Mouse (Mus musculus) neural tube, embryonic 14.5 days (tissue): ENCODE measurements around the gene Arhgap15. TPM values are rescaled to one million over a fixed set of nuclear protein-coding genes. Genes with fewer than 3 reads are reported as not detected.

Experiments
- ATAC-seq: fragments of 200-750 bp; cut with Nextera tagmentation; 2 replicates; pipeline ENCODE4 v1.8.0; 2017; ENCODE audit warnings: low read depth, mild to moderate bottlenecking, moderate TSS enrichment, moderate library complexity
- H3K27ac ChIP-seq: fragments of 300-500 bp; sonication (generic); 2 replicates; pipeline ENCODE4 v1.5.1; 2014; ENCODE audit warnings: low read depth, mild to moderate bottlenecking, control low read depth, low read length, moderate library complexity, mixed read lengths
- H3K27me3 ChIP-seq: fragments of 300-500 bp; sonication (generic); 2 replicates; pipeline ENCODE4 v1.6.1; 2014; ENCODE audit warnings: low read length; ENCODE audit not compliant: control insufficient read depth, insufficient read depth
- H3K36me3 ChIP-seq: fragments of 300-500 bp; sonication (generic); 2 replicates; pipeline ENCODE4 v1.6.1; 2014; ENCODE audit warnings: low read length, mixed read lengths; ENCODE audit not compliant: control insufficient read depth, insufficient read depth
- H3K4me1 ChIP-seq: fragments of 300-500 bp; sonication (generic); 2 replicates; pipeline ENCODE4 v1.6.1; 2014; ENCODE audit warnings: low read length; ENCODE audit not compliant: control insufficient read depth, insufficient read depth
- H3K4me2 ChIP-seq: fragments of 300-500 bp; sonication (generic); 2 replicates; pipeline ENCODE4 v1.6.1; 2014; ENCODE audit warnings: mild to moderate bottlenecking, low read depth, low read length, control low read depth
- H3K4me3 ChIP-seq: fragments of 300-500 bp; sonication (generic); 2 replicates; pipeline ENCODE4 v1.5.1; 2014; ENCODE audit warnings: low read depth, low read length, control low read depth, mixed read lengths
- H3K9ac ChIP-seq: fragments of 300-500 bp; sonication (generic); replicated peaks from 2 replicates; pipeline ENCODE4 v1.6.1; 2014; ENCODE audit warnings: low read depth, mild to moderate bottlenecking, control low read depth, low read length, mixed read lengths
- H3K9me3 ChIP-seq: fragments of 300-500 bp; sonication (generic); 2 replicates; pipeline ENCODE4 v1.6.1; 2016; ENCODE audit warnings: low read length; ENCODE audit not compliant: control insufficient read depth
- WGBS: fragments of 180-500 bp; shearing (Covaris S2); extraction: QIAGEN DNeasy Blood & Tissue Kit; methylation state at CpG from one replicate; pipeline ENCODE4 v1.1.7; 2014; 5-methylcytosine and 5-hydroxymethylcytosine counted together
- polyA plus RNA-seq: library from polyadenylated mRNA; unstranded; fragments of >200 nt; fragmentation: Nextera tagmentation; extraction: Ambion mirVana; gene quantifications from 2 replicates; pipeline ENCODE4 v1.2.1, GENCODE M21; 2014

The Arhgap15 gene
- polyA plus RNA-seq, 1 experiment from 2014 or later: 3.8 TPM

DNA sequence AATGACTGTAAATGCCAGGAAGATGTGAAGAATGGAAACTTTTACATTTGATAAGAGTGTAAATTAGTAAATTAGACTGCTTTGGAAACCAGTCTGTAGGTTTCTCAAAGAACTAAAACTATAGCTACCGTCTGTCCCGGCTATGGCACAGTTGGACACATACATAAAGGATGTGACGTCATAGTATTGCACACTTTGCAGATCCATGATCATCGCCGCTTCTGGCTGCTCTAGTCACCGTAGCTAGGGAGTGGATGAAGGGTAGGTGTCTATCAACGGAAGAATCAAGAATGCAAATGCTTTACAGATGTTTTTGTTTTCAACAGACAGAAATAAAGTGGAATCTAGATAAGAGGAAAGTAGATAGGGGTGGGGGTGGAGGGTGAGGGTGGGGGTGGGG, 11.1 kb upstream of the Arhgap15 start:
- no peak for ATAC-seq

DNA sequence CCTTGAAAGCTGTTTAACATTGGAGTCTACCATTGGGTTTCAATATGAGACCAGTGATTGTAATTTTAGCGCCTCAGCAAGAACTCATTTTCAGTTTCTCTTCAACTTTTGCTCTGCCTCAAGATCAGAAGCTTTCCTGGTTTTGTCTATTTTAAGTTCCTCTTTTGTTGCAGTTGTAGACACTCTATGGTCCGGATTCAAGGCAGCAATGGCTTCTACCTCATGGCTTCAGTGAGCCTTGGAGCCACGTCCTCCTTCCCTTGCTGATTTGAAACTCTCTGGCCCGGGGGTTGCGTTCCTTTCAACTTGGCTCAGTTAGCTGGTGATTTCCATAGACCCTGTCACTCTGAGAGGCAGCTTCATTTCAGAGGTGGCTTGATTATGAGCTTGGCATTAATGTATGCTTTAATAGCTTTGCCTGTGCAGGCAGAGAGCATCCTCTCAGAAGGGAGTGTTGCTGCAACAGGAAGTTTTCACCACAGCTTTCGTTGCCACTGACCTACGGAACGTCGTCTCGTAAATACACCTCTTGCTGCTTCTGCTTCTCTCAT, 10.0 kb upstream of the Arhgap15 start:
- H3K4me3 ChIP-seq: no peak overlapping the region
- H3K27me3 ChIP-seq: no peaks in the 10 kb centered on the region
- no peaks in the 10 kb centered on the region for H3K4me1 ChIP-seq
- no peaks in the 10 kb centered on the region for H3K36me3 ChIP-seq
- no peak overlapping the region for H3K27ac ChIP-seq
- H3K9me3 ChIP-seq: no peaks in the 10 kb centered on the region
- ATAC-seq: no peak
- no peak overlapping the region for H3K9ac ChIP-seq
- H3K4me2 ChIP-seq: no peak overlapping the region
- 91% methylated on average over 10 of the region's 10 CpGs for WGBS

More for the DNA sequence above, 11.1 kb upstream of the Arhgap15 start:
- 94% methylated on average over 7 of the region's 7 CpGs for WGBS
- no peak overlapping the region for H3K9ac ChIP-seq
- no peaks in the 10 kb centered on the region for H3K9me3 ChIP-seq
- H3K36me3 ChIP-seq: no peaks in the 10 kb centered on the region
- no peak overlapping the region for H3K4me3 ChIP-seq
- no peak overlapping the region for H3K27ac ChIP-seq
- no peaks in the 10 kb centered on the region for H3K4me1 ChIP-seq
- H3K27me3 ChIP-seq: no peaks in the 10 kb centered on the region
- no peak overlapping the region for H3K4me2 ChIP-seq

- H3K9ac ChIP-seq: no peak overlapping the region
- no peak for ATAC-seq
- no peaks in the 10 kb centered on the region for H3K4me1 ChIP-seq
- no peaks in the 10 kb centered on the region for H3K27me3 ChIP-seq
- WGBS: 90% methylated on average over 9 of the region's 9 CpGs
- no peak overlapping the region for H3K4me2 ChIP-seq
- no peak overlapping the region for H3K4me3 ChIP-seq
- no peaks in the 10 kb centered on the region for H3K9me3 ChIP-seq
- no peak overlapping the region for H3K27ac ChIP-seq
- no peaks in the 10 kb centered on the region for H3K36me3 ChIP-seq
Observed at GRCm38 (mm10) chr2:43739190-43739818, 9.3 kb upstream of the Arhgap15 start.

DNA sequence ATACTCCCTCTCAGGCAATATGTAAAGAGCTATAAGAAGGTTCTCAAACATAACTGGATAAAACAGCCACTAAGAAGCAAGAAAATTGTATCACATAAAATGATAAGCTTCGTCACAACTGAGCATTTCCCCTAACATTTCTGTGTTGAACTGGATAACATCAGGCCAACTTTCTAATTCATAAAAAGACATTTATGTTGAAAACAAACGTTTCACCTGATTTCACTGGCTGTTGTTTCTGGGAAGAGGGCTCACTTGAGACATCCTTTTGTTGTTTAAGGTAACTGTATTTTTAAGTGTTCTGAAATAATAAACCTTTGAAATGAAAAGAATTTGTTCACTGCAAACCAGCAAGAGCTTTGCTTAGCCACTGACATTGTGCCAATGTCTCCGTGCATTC, 697 bp downstream of the Arhgap15 start:
- H3K4me2 ChIP-seq: no peak overlapping the region
- no peaks in the 10 kb centered on the region for H3K9me3 ChIP-seq
- no peaks in the 10 kb centered on the region for H3K27me3 ChIP-seq
- H3K27ac ChIP-seq: no peak overlapping the region
- no peak overlapping the region for H3K9ac ChIP-seq
- no peaks in the 10 kb centered on the region for H3K36me3 ChIP-seq
- no peaks in the 10 kb centered on the region for H3K4me1 ChIP-seq
- no peak for ATAC-seq
- H3K4me3 ChIP-seq: no peak overlapping the region
- WGBS: 87% methylated on average over 3 of the region's 3 CpGs

DNA sequence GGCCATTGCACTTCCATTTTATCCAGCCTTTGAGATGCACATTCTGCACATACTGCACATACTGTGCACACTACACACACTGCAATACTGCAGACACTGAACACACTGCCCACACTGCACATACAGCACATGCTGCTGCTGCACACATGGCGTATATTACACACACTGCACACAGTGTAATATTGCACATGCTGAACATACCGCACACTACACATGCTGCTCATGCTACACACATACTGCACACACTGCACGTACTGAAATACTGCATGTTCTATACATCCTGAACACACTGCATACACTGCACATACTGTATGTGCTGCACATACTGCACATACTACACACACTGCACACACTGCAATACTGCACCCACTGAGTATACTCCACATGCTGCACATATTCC, 7.3 kb downstream of the Arhgap15 start:
- H3K27ac ChIP-seq: no peak overlapping the region
- no peaks in the 10 kb centered on the region for H3K4me1 ChIP-seq
- H3K36me3 ChIP-seq: no peaks in the 10 kb centered on the region
- H3K9ac ChIP-seq: no peak overlapping the region
- no peak for ATAC-seq
- WGBS: 96% methylated on average over 3 of the region's 3 CpGs
- H3K9me3 ChIP-seq: no peaks in the 10 kb centered on the region
- no peaks in the 10 kb centered on the region for H3K27me3 ChIP-seq
- H3K4me2 ChIP-seq: no peak overlapping the region
- H3K4me3 ChIP-seq: no peak overlapping the region

DNA sequence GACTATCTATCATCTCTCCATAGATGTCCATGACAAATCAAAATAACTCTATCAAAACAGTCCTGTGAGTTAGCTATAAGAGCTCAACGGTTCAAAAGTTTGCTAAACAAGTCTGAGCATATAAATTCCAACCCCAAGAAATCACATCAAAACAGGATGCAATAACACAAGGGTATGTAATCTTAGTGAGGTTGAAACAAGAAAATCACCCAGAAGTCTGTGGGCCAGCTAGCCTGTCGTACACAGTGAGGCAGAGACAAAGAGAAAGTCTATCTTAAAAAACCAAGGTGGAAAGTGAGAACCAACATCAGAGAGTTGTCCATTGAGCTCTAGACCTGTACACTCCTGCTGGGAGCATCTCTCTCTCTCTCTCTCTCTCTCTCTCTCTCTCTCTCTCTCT, 8.0 kb downstream of the Arhgap15 start:
- 86% methylated on average over 2 of the region's 2 CpGs for WGBS
- Histone ChIP-seq H3K36me3 (no peaks in the 10 kb centered on the region), H3K4me3 (no peak overlapping the region), H3K27me3 (no peaks in the 10 kb centered on the region), H3K4me1 (no peaks in the 10 kb centered on the region), H3K27ac (no peak overlapping the region), H3K9me3 (no peaks in the 10 kb centered on the region), H3K4me2 (no peak overlapping the region), H3K9ac (no peak overlapping the region)
- ATAC-seq: no peak

DNA sequence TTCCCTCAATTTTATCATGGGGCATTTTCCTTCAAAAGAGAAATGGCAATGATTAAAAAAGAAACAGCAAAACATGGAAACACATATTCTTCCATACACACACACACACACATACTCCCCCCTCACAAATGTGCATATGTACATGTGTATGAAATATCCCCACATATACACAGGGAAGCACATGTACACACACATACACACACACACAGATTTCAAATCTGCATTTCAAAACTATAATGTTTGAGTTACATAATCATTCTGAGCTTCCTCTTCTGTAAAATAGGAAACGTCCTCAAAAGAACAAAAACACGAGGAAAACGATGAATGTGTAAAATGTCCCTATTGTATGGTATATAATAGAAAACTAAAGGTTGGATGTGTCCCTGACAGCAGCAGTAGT, 13.1 kb downstream of the Arhgap15 start:
- Histone ChIP-seq H3K27me3 (no peaks in the 10 kb centered on the region), H3K9ac (no peak overlapping the region), H3K4me1 (no peaks in the 10 kb centered on the region), H3K4me3 (no peak overlapping the region), H3K9me3 (no peaks in the 10 kb centered on the region), H3K27ac (no peak overlapping the region), H3K36me3 (no peaks in the 10 kb centered on the region), H3K4me2 (no peak overlapping the region)
- 85% methylated on average over 3 of the region's 3 CpGs for WGBS
- no peak for ATAC-seq

DNA sequence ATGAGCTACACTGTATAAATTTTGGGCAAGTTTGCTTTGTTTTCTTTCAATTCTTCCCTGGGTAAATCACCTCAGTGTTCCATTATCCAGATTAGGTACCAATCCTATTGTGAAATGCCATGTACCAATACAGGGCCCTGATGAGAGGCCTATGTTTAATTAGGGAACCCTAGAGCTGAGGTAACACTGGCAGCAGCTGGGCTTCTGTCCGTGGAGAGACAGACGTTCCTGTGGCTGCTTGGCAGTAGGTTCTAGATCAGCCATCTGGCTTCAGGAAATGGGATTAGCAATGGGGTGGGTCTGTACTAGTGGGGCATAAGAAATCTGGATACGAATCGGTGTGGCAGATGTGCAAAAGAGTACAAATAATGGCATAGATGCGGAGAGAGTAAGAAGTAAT, 14.7 kb downstream of the Arhgap15 start:
- no peak for ATAC-seq
- 80% methylated on average over 5 of the region's 5 CpGs for WGBS

GRCm38 (mm10) chr2:43764456-43764855, 15.8 kb downstream of the Arhgap15 start:
- no peaks in the 10 kb centered on the region for H3K9me3 ChIP-seq
- H3K4me2 ChIP-seq: no peak overlapping the region
- WGBS: 51% methylated on average over 1 of the region's 1 CpGs
- ATAC-seq: no peak
- no peaks in the 10 kb centered on the region for H3K36me3 ChIP-seq
- no peak overlapping the region for H3K9ac ChIP-seq
- H3K4me1 ChIP-seq: no peaks in the 10 kb centered on the region
- no peaks in the 10 kb centered on the region for H3K27me3 ChIP-seq
- H3K27ac ChIP-seq: no peak overlapping the region
- no peak overlapping the region for H3K4me3 ChIP-seq

More for the DNA sequence above, 14.7 kb downstream of the Arhgap15 start:
- no peaks in the 10 kb centered on the region for H3K36me3 ChIP-seq
- H3K4me1 ChIP-seq: no peaks in the 10 kb centered on the region
- no peaks in the 10 kb centered on the region for H3K9me3 ChIP-seq
- H3K27ac ChIP-seq: no peak overlapping the region
- H3K9ac ChIP-seq: no peak overlapping the region
- no peak overlapping the region for H3K4me3 ChIP-seq
- no peaks in the 10 kb centered on the region for H3K27me3 ChIP-seq
- H3K4me2 ChIP-seq: no peak overlapping the region
